Mouse (Mus musculus): Measurements from ENCODE around the gene Clec12a. TPM values are rescaled to one million over a fixed set of nuclear protein-coding genes. Genes with fewer than 3 reads are reported as not detected.
"Not testable (repeated sequence)": the region's sequence is repeated elsewhere in the genome, so short reads cannot be mapped to it uniquely, and the experiment has no call there.

The Clec12a gene
- polyA plus RNA-seq (2012; ENCODE audit: insufficient read depth, low replicate concordance), result 0.67 TPM in 1 of 2 replicates, not detected in the other

DNA sequence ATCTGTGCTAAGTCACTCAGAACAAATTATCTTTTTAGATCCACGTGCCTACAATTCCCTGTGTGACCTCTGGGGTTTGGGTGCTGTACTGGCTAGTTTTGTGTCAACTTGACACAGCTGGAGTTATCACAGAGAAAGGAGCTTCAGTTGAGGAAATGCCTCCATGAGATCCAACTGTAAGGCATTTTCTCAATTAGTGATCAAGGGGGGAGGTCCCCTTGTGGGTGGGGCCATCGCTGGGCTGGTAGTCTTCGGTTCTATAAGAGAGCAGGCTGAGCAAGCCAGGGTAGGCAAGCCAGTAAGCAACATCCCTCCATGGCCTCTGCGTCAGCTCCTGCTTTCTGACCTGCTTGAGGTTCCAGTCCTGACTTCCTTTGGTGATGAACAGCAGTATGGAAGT is at the start of gene Clec12a:
TSS of gene Clec12a (plus strand) at position 301 of the 400 bp plus-strand sequence.
- not testable (repeated sequence) for H3K4me3 ChIP-seq (replicated peaks); H3K4me1 ChIP-seq; H3K9me3 ChIP-seq; H3K36me3 ChIP-seq (replicated peaks; ENCODE audit: low read length); H3K27me3 ChIP-seq (replicated peaks)

GRCm38 (mm10) chr6:129304180-129304579 is 38.3 kb upstream of the Clec12a start:
- Histone ChIP-seq H3K27me3 (replicated peaks) (no peaks in the 10 kb centered on the region), H3K4me3 (replicated peaks) (no peak overlapping the region), H3K9me3 (no peaks in the 10 kb centered on the region), H3K4me1 (peaks cover 7% of the 10 kb centered on the region; the same call in 1 of the 2 replicates), H3K36me3 (replicated peaks; ENCODE audit: low read length) (peaks cover 3% of the 10 kb centered on the region)
- TF ChIP-seq GATA1 (IDR thresholded peaks at IDR 0.05; ENCODE audit: borderline replicate concordance, low read length), result no peak

- no peak for TF ChIP-seq FLI1 (IDR thresholded peaks at IDR 0.05; ENCODE audit: low read length)
- TF ChIP-seq GATA1 (IDR thresholded peaks at IDR 0.05; ENCODE audit: borderline replicate concordance, low read length), result no peak
- H3K36me3 ChIP-seq (replicated peaks; ENCODE audit: low read length), result no peaks in the 10 kb centered on the region
- no peaks in the 10 kb centered on the region for H3K9me3 ChIP-seq
- H3K4me1 ChIP-seq, result peaks cover 47% of the 10 kb centered on the region
- H3K27me3 ChIP-seq (replicated peaks), result no peaks in the 10 kb centered on the region
- no peak overlapping the region for H3K4me3 ChIP-seq (replicated peaks)
Measured at GRCm38 (mm10) chr6:129312499-129312898, 30.0 kb upstream of the Clec12a start.

- Histone ChIP-seq H3K4me3 (replicated peaks) (no peak overlapping the region), H3K4me1 (peaks cover 51% of the 10 kb centered on the region), H3K27me3 (replicated peaks) (no peaks in the 10 kb centered on the region), H3K9me3 (no peaks in the 10 kb centered on the region), H3K36me3 (replicated peaks; ENCODE audit: low read length) (no peaks in the 10 kb centered on the region)
- no peak for TF ChIP-seq FLI1 (IDR thresholded peaks at IDR 0.05; ENCODE audit: low read length)
- no peak for TF ChIP-seq GATA1 (IDR thresholded peaks at IDR 0.05; ENCODE audit: borderline replicate concordance, low read length)
Measured at GRCm38 (mm10) chr6:129314655-129315168, 27.8 kb upstream of the Clec12a start.

DNA sequence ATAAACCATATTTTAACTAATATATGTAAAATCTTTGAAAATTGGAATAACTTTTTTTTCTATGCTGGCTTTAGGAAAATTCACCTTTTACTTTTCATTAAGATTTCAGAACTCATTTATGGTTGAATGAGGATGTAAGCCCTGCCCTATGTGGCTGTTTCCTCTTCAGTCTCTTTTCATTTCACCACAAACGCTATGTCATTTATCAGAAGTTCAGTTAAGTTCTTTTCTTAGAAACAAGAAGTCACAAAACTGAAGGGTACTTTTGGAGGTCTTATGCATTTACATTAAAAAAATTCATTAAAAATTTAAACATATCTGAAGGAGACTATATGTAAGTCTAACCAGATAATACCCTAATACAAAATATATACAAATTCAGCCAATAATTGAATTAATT is 26.8 kb upstream of the Clec12a start:
- peaks cover 51% of the 10 kb centered on the region for H3K4me1 ChIP-seq
- H3K9me3 ChIP-seq, result no peaks in the 10 kb centered on the region
- H3K36me3 ChIP-seq (replicated peaks; ENCODE audit: low read length), result no peaks in the 10 kb centered on the region
- TF ChIP-seq GATA1 (IDR thresholded peaks at IDR 0.05; ENCODE audit: borderline replicate concordance, low read length) (no peak), FLI1 (IDR thresholded peaks at IDR 0.05; ENCODE audit: low read length) (no peak)
- H3K4me3 ChIP-seq (replicated peaks), result no peak overlapping the region
- no peaks in the 10 kb centered on the region for H3K27me3 ChIP-seq (replicated peaks)

DNA sequence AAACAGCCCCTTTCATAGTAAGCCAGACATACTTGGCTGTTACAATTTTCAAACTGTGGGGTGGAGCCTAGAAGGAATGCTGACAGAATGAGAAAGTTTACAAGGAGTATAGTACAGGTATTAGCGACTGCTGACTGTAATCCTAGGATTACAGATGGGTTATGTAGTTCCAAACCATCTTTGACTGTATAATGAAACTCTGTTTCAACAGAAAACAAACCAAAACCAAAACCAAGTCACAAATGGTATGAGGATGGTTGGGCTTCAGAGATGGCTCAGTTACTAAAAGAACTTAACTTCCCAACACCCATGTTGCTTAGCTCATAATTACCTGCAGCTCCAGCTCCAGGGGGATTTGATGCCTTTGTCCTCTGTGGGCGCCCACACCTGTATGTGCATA is 26.0 kb upstream of the Clec12a start:
- Histone ChIP-seq H3K36me3 (replicated peaks; ENCODE audit: low read length) (no peaks in the 10 kb centered on the region), H3K9me3 (no peaks in the 10 kb centered on the region), H3K4me3 (replicated peaks) (peak overlapping the region; percentile 85), H3K4me1 (peaks cover 51% of the 10 kb centered on the region), H3K27me3 (replicated peaks) (no peaks in the 10 kb centered on the region)
- TF ChIP-seq FLI1 (IDR thresholded peaks at IDR 0.05; ENCODE audit: low read length) (no peak), GATA1 (IDR thresholded peaks at IDR 0.05; ENCODE audit: borderline replicate concordance, low read length) (no peak)

GRCm38 (mm10) chr6:129318395-129318794 is 24.1 kb upstream of the Clec12a start:
- Histone ChIP-seq H3K36me3 (replicated peaks; ENCODE audit: low read length) (no peaks in the 10 kb centered on the region), H3K9me3 (no peaks in the 10 kb centered on the region), H3K4me1 (peaks cover 40% of the 10 kb centered on the region), H3K27me3 (replicated peaks) (no peaks in the 10 kb centered on the region), H3K4me3 (replicated peaks) (no peak overlapping the region)
- TF ChIP-seq FLI1 (IDR thresholded peaks at IDR 0.05; ENCODE audit: low read length) (no peak), GATA1 (IDR thresholded peaks at IDR 0.05; ENCODE audit: borderline replicate concordance, low read length) (no peak)

- TF ChIP-seq FLI1 (IDR thresholded peaks at IDR 0.05; ENCODE audit: low read length), result no peak
- TF ChIP-seq GATA1 (IDR thresholded peaks at IDR 0.05; ENCODE audit: borderline replicate concordance, low read length), result no peak
- Histone ChIP-seq H3K4me3 (replicated peaks) (no peak overlapping the region), H3K27me3 (replicated peaks) (no peaks in the 10 kb centered on the region)
Measured at GRCm38 (mm10) chr6:129319331-129319730, 23.2 kb upstream of the Clec12a start.

DNA sequence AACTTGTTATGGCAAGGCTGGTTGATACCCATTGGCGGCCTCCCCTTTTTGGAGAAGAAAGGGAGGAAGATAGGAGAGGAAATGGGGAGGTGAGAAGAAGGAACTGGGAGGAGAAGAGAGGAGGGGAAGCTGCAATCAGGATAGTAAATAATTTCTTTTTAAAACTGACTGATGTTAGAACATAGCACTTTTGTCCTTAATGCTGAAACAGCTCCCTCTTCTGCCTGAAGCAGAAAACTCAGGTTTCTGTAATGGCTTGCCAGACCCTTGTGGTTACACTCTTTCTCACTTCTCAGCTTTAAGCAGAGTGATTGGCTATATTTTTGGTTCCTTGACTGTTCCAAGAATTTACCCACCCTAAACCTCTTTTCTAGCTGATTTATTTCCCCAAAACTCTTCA is 16.5 kb upstream of the Clec12a start:
- Histone ChIP-seq H3K9me3 (no peaks in the 10 kb centered on the region), H3K4me3 (replicated peaks) (no peak overlapping the region), H3K4me1 (peaks cover 24% of the 10 kb centered on the region), H3K36me3 (replicated peaks; ENCODE audit: low read length) (no peaks in the 10 kb centered on the region), H3K27me3 (replicated peaks) (no peaks in the 10 kb centered on the region)
- no peak for TF ChIP-seq GATA1 (IDR thresholded peaks at IDR 0.05; ENCODE audit: borderline replicate concordance, low read length)
- TF ChIP-seq FLI1 (IDR thresholded peaks at IDR 0.05; ENCODE audit: low read length), result no peak

More at GRCm38 (mm10) chr6:129319331-129319730, 23.2 kb upstream of the Clec12a start:
- H3K4me1 ChIP-seq, result peaks cover 30% of the 10 kb centered on the region
- H3K9me3 ChIP-seq, result no peaks in the 10 kb centered on the region
- H3K36me3 ChIP-seq (replicated peaks; ENCODE audit: low read length), result no peaks in the 10 kb centered on the region

GRCm38 (mm10) chr6:129326568-129327150 is 15.8 kb upstream of the Clec12a start:
- no peak for TF ChIP-seq GATA1 (IDR thresholded peaks at IDR 0.05; ENCODE audit: borderline replicate concordance, low read length)
- no peak overlapping the region for H3K4me3 ChIP-seq (replicated peaks)

DNA sequence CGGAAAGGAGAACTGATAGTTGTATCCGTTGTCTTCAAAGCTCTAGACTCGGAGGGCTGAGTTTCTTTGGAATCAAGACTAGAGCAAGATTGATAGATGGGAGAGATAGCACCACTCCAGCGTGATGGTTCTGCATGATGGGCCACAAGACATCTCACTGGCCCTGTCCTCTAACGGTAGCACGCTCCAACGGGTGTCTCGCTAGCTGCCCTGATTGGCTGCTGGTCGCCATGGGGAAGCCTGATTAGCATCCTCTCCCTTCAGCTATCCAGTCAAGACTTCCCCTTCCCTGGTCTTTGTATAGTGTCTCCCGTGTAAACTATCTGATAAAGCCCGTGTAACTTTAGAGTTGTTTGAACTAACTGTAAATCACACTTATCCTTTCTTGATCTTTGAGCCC is 10.9 kb upstream of the Clec12a start, which contains the start of gene 4922502D21Rik:
TSS of gene 4922502D21Rik (minus strand) at position 187 of the 400 bp plus-strand sequence.
- Histone ChIP-seq H3K4me3 (replicated peaks) (no peak within 1 kb of the TSS), H3K4me1 (peaks cover 36% of the 10 kb centered on the region), H3K27me3 (replicated peaks) (no peaks in the 10 kb centered on the region), H3K9me3 (no peaks in the 10 kb centered on the region), H3K36me3 (replicated peaks; ENCODE audit: low read length) (no peaks in the 10 kb centered on the region)
- TF ChIP-seq FLI1 (IDR thresholded peaks at IDR 0.05; ENCODE audit: low read length) (no peak), GATA1 (IDR thresholded peaks at IDR 0.05; ENCODE audit: borderline replicate concordance, low read length) (no peak)

More at GRCm38 (mm10) chr6:129326568-129327150, 15.8 kb upstream of the Clec12a start:
- Histone ChIP-seq H3K9me3 (no peaks in the 10 kb centered on the region), H3K27me3 (replicated peaks) (no peaks in the 10 kb centered on the region), H3K36me3 (replicated peaks; ENCODE audit: low read length) (no peaks in the 10 kb centered on the region), H3K4me1 (peaks cover 26% of the 10 kb centered on the region)
